Mouse (Mus musculus): ENCODE measurements around the gene Dcaf10.
"Not testable (repeated sequence)": the region's sequence is repeated elsewhere in the genome, so short reads cannot be mapped to it uniquely, and the experiment has no call there.

Gene Dcaf10

DNA sequence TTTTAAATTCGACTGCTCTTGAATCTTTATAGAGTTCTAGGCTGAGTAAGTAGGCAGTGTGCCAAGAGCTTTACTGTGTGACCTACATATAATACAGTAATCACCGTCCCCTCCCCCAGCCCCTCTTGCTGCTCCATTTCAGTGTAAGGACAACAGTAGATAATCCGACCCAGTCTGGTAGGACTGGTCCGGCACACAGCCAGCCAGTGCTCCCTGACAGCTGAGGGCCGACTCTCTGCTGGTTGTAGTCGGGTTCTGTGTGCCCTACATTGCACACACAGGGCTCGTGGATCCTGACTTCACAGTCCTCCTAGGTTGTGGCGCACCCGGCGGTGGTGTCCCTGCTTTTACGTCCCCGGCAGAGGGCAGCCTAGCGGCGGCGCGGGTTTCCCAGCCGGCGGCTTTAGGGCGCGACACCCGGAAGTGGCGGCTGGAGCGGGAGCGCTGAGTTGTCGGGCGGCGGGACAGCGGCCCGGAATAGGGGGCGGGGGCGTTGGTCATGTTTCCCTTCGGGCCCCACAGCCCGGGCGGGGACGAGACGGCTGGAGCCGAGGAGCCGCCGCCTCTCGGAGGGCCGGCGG lies at the start of gene Dcaf10:
Gene Dcaf10 (plus strand): TSS at position 433 of the 581 bp plus-strand sequence.
- DNase-seq (ENCODE audit: low read depth): peak; percentile 94

DNA sequence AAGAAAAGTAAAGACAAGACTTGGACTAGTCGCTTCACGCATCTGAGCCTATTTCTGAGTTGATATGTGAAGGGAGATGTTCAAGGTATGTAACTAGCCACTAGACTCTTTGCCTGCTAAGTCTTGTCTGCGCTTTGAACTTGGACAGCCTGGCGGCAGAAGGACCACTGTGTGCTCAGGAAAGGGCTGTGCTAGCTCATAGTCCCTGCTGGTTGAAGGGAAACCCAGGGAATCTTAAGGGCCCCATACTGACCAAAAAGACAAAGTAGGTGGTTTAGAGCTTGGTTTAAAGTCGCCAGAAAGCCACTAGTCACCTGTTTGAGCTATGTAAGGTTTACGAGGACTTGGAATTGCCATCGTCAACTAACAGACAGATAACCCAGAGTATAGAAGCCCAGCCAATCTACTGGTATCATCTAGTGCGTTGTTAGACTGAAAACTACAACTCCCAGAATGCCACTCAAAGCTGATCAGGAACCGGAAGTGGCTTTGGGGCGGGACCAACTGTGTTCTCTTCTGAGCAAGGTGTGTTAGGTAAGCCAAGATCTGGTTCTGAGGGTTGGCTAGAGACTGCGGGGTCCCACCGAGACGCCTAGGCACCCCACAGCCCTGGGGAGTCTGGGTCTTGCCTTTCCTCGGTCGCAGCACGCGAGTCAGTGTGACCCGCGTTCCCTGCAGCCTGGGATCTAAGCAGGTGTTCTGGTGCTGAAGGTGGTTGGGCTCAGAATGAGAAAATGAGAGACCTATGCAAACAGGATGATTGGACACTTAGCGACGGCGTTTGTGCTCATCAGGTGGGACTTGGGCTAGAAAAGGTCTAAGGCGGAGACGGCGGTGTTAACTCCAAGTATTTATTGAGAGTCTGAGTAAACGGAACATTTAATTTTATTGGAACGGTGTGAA lies 45.0 kb upstream of the Dcaf10 start, which contains the start of gene Trmt10b:
Gene Trmt10b (plus strand): TSS at position 466 of the 903 bp plus-strand sequence.
- peak; percentile 77 for DNase-seq (ENCODE audit: low read depth)

DNA sequence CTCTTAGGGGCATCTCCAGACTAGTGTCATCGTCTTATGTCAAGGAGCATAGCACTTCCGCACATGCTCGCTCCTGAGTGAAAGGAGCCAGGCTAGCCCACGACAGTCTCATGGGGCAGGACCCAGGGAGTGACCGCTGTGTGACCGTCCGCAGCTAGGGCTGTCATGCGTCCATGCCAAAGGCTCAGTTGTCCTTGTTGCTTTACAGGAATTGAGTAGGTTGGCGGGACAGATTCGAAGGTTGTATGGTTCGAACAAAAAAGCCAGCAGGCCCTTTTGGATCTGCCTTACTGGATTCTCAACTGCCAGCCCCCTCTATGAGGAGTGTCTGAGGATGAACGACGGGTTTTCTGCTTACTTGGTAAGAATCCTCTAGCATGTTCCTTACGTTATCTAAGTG lies 36.4 kb upstream of the Dcaf10 start:
- no peak for DNase-seq (ENCODE audit: low read depth)

DNA sequence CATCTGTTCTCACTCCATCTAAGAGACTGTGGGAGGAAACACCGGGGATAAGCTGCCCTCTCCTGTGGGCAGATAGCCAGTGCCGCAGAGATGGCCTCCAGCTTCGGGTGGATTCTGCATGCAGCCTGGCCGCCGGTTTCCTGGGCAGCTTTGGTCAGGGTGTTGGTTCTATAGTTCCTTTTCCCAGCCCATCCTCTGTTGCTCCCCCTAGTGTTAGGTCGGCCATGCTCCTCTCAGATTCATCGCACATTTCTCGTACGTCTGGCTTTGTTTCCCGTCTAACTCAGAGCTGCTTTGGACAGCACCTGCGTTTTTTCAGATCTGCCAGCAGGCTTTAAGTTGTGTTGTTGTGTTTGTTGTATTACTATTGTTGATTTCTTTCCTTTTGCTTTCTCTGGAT lies 33.9 kb upstream of the Dcaf10 start:
- DNase-seq (ENCODE audit: low read depth): peak; percentile 39

DNA sequence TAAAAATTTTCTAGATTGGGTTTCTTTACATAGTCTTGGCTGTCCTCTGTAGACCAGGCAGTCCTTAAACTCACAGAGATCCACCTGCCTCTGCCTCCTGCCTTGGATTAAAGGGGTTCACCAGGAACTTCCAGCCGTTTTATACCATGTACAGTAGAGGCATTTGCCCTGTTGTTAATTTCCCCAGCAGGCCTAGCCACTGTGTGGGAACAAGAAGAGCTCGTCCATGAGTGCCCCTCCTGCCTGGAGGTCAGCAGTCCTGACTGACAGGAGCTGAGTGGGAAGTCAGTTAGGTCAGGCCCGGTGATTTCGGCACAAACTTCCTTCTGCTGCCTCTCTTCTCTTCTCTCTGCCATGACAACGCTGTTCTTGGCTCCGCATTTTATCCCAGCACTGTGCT lies 33.3 kb upstream of the Dcaf10 start:
- no peak for DNase-seq (ENCODE audit: low read depth)

DNA sequence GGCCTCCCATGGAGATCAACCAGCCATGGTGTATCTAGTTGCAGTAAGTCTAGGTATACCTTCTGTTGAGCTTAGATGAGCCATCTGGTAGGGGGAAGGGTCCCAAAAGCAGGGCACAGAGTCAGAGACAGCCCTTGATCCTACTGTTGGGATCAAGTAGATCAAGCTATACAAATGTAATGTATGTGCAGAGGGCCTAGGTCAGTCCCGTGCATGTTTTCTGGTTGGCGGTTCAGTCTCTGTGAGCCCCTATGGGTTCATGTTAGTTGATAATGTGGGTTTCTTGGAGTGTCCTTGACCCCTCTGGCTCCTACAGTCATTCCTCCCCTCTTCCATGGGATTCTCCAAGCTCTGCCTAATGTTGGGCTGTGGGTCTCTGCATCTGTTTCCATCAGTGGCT lies 30.8 kb upstream of the Dcaf10 start:
- DNase-seq (ENCODE audit: low read depth): no peak

DNA sequence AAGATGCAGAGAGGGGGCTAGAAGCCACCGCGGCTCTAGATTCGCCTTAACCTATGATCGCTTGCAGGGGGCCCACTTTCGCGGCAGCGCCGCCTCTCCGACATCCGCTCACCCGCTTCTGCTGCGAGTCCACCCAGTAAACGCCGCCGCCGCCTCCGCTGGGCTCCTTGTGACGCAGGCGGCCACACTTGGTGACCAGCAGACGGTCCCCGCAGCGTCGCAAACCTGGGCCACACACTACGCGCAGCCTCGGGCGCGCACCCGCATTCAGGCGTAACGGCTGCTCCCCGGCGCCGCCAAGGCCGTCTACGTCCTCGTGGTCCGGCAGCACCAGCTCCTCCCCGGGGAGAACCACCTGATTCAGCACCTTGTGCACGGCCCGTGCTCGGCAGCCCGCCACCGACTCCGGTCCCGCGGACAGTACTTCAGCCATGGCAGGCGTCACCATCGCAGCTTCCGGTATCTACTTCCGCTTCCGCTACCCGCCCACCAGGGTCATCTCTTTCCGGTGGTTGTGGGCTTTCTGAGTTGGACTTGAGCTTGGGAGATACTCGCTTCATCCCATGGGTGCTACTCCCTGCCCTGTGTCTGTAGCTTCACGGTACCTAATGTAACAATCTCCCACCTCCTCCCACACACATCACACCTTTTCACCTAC lies 21.6 kb upstream of the Dcaf10 start:
- DNase-seq (ENCODE audit: low read depth): peak; percentile 80

DNA sequence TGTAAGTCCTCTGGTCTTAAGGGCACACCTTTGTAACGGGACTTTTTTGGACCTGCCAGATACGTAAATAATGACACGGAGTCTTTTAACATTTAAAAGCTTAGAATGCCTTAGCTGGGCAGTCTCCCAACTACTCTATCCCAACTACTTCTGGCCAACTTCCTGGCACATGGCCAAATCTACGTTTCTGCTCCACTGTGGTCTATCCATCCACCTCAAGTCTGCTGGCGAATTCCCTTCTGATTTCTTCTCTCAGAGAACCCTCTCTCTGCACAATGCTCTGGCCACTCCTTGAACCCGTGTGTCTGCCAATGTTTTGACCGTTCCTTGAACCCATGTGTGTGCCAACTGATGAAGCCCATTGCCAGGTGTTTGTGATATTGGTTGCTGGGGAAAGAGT lies 10.8 kb upstream of the Dcaf10 start:
- DNase-seq (ENCODE audit: low read depth): peak; percentile 28

DNA sequence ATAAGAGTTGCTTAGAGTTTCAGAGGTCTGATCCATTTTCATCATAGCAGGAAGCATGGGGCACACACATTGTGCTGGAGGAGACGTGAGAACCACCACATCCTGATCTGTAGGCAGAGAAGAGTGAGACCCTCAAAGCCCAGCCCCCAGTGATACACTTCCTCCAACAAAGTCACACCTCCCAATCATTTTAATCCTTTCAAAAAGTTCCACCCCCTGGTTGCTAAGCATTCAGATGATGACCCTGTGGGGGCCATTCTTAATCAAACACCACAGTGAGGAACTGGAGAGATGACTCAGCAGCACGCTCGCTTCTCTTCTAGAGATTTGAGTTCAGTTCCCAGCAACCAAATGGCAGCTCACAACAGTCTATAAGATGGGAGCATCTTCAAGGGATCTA lies 9.4 kb upstream of the Dcaf10 start:
- DNase-seq (ENCODE audit: low read depth): no peak

DNA sequence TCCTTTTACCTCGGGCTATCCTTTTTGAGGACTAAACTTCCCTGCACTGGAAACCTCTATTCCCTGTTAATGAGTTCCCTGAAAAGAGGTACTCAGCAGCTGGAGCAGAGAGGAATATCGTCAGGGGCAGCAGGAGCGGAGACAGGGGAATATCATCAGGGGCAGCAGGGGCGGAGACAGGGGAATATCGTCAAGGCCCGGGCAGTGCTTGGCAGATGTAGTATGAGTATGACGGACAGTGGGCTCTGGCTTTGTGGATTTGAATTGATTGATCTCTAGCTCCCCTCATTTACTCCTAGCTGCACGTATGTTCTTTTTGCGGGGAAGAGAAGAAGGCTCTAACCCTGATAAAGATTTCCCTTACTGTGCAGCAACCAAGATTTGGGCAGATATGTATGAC lies 675 bp upstream of the Dcaf10 start:
- DNase-seq (ENCODE audit: low read depth): no peak

DNA sequence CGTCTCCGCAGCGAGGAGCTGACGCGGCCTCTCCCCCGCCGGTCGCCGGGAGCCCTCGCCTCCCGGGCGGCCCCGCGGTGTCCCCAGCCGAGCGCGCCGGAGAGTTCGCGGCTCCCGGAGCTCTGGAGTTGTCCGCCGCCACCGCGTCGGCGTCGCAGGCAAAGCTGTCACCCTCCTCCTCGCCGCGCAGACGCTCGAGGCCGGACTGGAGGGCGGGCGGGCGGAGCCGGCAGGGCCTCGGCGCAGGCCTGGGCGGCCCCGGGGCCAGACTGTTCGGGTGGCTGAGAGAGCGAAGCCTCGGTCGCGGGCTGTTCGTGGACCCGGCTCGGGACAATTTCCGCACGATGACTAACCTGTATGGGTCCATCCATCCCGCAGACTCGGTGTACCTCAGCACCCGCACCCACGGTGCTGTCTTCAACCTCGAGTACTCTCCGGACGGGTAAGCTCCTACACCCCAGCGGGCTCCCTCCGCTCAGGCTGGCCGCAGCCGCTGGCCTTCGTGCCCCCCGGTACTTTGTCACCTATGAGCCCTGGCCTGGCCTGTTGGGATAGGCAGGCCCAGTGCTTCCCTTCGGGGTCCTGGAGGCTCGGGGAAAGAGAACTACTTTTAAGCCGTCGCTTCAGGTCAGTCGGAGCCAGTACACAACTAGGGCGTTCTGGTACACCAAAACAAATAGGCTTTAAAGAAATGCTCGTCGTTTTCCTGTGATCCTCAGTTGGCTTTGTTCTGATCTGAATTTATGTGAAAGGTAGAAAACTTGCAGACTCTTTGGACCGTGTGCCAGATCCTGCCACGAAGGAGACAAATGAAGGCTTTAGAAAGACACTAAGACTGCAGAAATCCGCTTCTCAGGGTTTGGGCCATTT lies 620 bp downstream of the Dcaf10 start, which contains the start of gene Exosc3:
Gene Exosc3 (minus strand): TSS at position 447 of the 870 bp plus-strand sequence.
- peak; percentile 54 for DNase-seq (ENCODE audit: low read depth)

DNA sequence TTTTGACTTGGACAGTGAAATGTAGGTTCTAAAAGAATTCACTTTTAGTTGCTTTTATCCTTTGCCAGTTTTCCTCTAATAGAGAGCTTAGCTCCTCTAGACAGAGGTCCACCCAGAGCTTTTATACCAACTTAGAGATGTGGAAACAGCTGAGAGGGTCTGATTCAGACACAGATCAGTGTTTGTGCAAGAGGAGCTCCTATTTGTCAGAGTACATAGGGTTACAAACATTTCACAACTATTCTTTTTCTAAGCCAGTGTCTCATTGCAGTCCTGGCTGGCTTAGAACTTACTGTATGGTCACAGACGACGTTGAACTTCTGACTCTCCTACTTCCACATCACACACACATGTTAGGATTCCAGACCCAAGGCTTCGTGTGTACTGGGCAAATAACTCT lies 14.8 kb downstream of the Dcaf10 start:
- DNase-seq (ENCODE audit: low read depth): no peak

DNA sequence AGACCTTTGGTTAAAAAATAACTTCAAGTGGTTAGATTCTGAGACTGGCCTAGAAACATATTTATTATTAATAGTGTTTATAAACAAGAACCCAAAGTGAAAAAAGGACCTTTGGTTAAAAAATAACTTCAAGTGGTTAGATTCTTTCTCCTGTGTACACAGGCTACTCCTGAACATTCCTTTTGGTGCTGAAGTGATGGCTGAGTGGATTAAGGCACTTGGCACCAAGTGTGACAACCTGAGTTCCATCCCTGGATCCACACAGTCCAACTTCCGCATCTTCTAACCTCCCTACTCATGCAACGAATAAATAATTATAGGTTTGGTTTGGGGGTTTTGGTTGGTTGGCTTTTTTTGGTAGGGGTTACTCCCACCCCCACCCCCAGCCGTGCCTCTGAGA lies 29.4 kb downstream of the Dcaf10 start:
- DNase-seq (ENCODE audit: low read depth): no peak

DNA sequence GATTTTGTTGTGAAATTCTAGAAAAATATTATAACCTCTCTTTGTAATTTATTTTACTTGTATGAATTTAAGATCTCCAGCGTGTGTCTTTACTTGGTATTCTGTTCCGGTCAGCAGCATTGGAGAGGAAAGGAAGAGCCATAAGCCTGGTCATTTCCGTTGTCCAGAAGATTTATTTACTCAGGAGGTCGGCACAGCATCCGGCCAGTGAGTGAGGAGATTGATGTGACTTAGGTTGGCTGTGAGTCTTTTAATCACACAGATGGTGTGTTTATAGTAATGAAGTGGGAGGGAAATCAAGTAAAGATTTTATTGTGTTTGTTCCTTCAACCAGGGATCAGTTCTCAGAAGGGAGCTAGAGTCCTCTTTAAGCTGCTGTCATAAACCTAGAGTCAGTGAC lies 33.0 kb downstream of the Dcaf10 start:
- DNase-seq (ENCODE audit: low read depth): no peak

DNA sequence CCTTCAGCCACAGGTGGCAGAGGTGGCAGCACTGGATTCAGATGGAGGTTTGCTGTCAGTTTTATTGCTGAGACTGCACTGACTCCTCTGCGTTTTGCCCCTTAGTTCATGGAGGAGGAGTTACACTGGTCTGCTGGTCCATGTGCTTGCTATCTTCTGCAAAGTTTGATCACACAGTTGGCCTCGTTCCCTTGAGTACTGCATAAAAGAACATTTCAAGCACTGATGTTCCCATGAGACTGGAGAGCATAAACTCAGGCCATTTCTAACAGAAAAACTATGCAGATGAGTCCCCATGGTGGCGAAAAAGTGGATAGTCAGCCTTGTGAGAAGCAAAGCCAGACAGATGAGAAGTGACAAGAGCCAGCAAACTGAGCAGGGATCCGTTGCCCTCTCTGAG lies 34.7 kb downstream of the Dcaf10 start:
- no peak for DNase-seq (ENCODE audit: low read depth)

DNA sequence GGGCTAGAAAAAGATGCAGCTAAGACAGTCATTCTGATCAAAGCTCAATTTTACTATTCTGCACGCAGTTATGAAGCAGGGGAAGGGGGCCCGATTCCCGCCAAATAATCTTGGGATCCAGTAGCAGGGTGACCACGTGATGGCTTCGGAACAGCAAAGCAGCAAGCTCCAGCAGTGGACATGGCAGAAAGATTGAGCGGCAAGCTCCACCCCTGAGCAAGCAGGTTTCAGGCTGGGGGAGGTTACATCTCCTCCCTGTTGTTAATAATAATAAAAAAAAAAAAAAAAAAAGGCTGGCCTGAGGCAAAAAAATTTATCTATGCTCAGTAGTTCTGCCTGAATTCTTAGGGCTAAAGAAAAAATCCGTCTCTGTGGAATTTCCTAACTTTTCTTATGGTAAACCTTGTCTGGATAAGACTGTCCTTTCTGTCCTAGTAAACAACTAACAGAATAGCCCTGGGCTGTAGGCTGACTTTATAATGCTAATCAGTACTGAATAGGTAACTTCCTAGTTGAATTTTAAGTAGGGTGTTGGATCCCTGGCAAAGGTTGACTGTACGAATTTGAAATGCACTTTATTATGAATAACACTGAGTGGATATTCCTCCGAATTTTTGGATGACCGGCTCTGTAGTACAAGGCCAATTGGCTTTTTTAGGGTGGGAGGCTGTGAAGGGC lies 39.1 kb downstream of the Dcaf10 start:
- not testable (repeated sequence) for DNase-seq (ENCODE audit: low read depth)

DNA sequence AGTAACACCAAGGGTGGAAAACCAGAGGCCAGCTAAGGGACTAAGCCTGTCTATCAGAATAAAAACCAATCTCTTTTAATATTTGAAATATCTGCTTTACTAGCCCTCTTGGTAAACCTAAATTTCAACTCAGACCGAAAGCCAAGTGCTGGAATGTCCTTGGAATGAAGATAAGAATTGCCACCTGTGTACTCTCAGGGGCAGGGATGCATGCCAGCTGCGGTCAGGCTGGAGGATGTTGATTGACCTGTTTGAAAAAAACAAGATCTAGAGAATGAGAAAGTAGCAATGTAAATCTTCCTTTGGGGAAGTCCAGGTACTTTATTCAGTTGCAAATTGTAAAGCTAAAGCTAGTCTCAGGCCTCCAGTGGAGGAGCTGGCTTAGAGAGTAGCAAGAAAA lies 40.2 kb downstream of the Dcaf10 start:
- not testable (repeated sequence) for DNase-seq (ENCODE audit: low read depth)

DNA sequence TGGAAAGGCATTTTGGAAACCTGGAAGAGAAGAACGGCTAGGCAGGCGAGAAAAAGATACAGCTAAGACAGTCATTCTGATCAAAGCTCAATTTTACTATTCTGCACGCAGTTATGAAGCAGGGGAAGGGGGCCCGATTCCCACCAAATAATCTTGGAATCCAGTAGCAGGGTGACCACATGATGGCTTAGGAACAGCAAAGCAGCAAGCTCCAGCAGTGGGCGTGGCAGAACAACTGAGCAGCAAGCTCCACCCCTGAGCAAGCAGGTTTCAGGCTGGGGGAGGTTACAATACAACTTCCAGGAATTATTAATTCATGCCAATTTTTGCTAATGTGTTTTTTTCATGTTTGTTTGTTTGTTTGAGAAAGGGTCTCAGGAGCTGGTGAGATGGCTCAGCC lies 45.4 kb downstream of the Dcaf10 start:
- not testable (repeated sequence) for DNase-seq (ENCODE audit: low read depth)

DNA sequence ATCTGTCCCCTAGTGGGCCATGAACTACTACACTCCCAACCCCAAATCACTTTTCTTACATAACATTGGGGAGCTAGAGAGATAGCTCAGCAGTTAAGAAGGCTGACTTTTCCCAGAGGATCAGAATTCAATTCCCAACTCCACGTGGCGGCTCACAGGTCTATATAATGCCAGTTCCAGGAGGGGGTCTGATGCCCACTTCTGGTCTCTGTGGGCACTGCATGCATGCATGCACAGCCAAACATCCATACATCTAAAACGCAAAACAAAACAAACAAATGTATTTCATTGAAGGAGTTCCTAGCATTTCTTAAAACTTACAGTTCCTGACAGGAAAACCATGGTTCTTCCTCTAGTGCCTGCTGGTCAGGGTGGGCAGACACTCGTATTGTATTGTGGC lies 50.2 kb downstream of the Dcaf10 start:
- DNase-seq (ENCODE audit: low read depth): no peak

DNA sequence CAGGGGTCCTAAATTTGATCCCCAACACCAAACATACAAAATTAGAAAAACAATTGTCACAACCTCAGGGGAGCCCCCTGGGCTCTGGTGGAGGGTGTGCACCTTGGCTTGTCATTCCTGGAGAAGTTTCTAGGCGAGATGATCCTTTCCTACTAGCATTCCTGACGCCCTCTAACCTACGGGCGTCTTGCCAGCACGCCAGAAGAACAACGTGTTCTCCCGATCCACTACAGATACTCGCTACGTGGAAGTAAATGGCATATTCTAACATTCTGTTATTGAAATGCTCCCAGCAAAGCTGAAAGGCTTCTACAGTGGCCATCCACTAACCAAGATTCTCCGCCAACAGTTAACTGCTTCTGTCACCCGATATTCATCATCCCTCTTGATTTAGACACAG lies 50.7 kb downstream of the Dcaf10 start:
- no peak for DNase-seq (ENCODE audit: low read depth)

DNA sequence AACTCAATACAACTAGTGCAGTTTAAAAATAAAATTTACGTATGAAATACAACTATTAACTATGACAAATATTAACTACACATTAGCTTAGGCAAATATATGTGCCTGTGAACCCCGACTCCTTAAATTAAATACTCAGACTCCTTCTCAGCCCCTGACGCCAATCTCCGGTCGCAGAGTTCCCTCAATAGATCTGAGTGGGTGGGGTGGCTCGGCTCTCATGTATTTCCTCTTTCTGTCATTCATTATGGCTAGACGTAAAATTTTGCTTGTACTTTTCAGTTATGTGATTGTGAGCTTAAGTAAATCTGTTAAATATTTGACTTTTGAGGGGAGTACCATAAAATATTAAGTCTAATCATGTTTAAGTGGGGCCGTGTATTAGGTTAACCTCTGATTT lies 51.1 kb downstream of the Dcaf10 start:
- no peak for DNase-seq (ENCODE audit: low read depth)

Measured in NIH3T3 (cell line).